Mouse (Mus musculus) limb, embryonic 14.5 days (tissue): Measurements from ENCODE around the gene Pcbp1. TPM values are rescaled to one million over a fixed set of nuclear protein-coding genes. Genes with fewer than 3 reads are reported as not detected.
"Not testable (repeated sequence)": the region's sequence is repeated elsewhere in the genome, so short reads cannot be mapped to it uniquely, and the experiment has no call there.

Experiments
- ATAC-seq: fragments of 200-750 bp; cut with Nextera tagmentation; 2 replicates; pipeline ENCODE4 v1.8.0; 2017; ENCODE audit warnings: low read depth, moderate number of reproducible peaks, moderate TSS enrichment; ENCODE audit not compliant: low FRiP score
- DNase-seq: peaks from one replicate; pipeline ENCODE4 v3.0.0-alpha.2; 2015; ENCODE audit warnings: low spot score
- H3K27ac ChIP-seq: fragments of 300-500 bp; sonication (generic); replicated peaks from 2 replicates; pipeline ENCODE4 v1.5.1; 2014; ENCODE audit warnings: low read depth, mild to moderate bottlenecking, low read length, moderate library complexity, mixed read lengths
- H3K27me3 ChIP-seq: fragments of 300-500 bp; sonication (generic); 2 replicates; pipeline ENCODE4 v1.6.1; 2014; ENCODE audit warnings: low read length, mixed read lengths; ENCODE audit not compliant: control insufficient read depth, insufficient read depth
- H3K36me3 ChIP-seq: fragments of 300-500 bp; sonication (generic); 2 replicates; pipeline ENCODE4 v1.6.1; 2014; ENCODE audit warnings: mild to moderate bottlenecking, low read length, moderate library complexity, mixed read lengths; ENCODE audit not compliant: control insufficient read depth, insufficient read depth
- H3K4me1 ChIP-seq: fragments of 300-500 bp; sonication (generic); 2 replicates; pipeline ENCODE4 v1.6.1; 2014; ENCODE audit warnings: antibody characterized with exemption, low read length, mixed read lengths; ENCODE audit not compliant: control insufficient read depth, insufficient read depth
- H3K4me2 ChIP-seq: fragments of 300-500 bp; sonication (generic); replicated peaks from 2 replicates; pipeline ENCODE4 v1.6.1; 2014; ENCODE audit warnings: low read depth, mild to moderate bottlenecking, low read length, moderate library complexity; ENCODE audit not compliant: severe bottlenecking
- H3K4me3 ChIP-seq: fragments of 300-500 bp; sonication (generic); replicated peaks from 2 replicates; pipeline ENCODE4 v1.5.1; 2014; ENCODE audit warnings: low read length
- H3K9ac ChIP-seq: fragments of 300-500 bp; sonication (generic); 2 replicates; pipeline ENCODE4 v1.6.1; 2014; ENCODE audit warnings: mild to moderate bottlenecking, low read depth, low read length, moderate library complexity; ENCODE audit not compliant: severe bottlenecking
- H3K9me3 ChIP-seq: fragments of 300-500 bp; sonication (generic); 2 replicates; pipeline ENCODE4 v1.6.1; 2016; ENCODE audit warnings: low read length; ENCODE audit not compliant: control insufficient read depth
- POLR2A ChIP-seq: fragments of 200-500 bp; IDR thresholded peaks from 2 replicates; pipeline ENCODE4 v1.8.0; 2012; ENCODE audit warnings: inconsistent platforms, mild to moderate bottlenecking, moderate library complexity, borderline replicate concordance; ENCODE audit not compliant: insufficient read depth, insufficient read length; ENCODE audit errors: extremely low read depth
- WGBS: fragments of 180-500 bp; shearing (Covaris S2); extraction: QIAGEN DNeasy Blood & Tissue Kit; methylation state at CpG from one replicate; pipeline ENCODE4 v1.1.7; 2014; 5-methylcytosine and 5-hydroxymethylcytosine counted together
- polyA plus RNA-seq, 2 experiments: library from polyadenylated mRNA; depleted of rRNA in 1 of 2; stranded (reverse) in 1 of 2; unstranded in 1 of 2; fragments of >200 nt; fragmentation: Nextera tagmentation in 1 of 2; extraction: Ambion mirVana in 1 of 2; gene quantifications; 2 replicates each; pipeline versions ENCODE4 v1.2.1 to v1.2.3; 2012 to 2014

Pcbp1 gene
- polyA plus RNA-seq, 2 experiments, result 333 to 445 TPM

- no peak overlapping the region for H3K4me2 ChIP-seq
- H3K27me3 ChIP-seq, result no peaks in the 10 kb centered on the region
- H3K9ac ChIP-seq, result no peak overlapping the region
- no peaks in the 10 kb centered on the region for H3K36me3 ChIP-seq
- DNase-seq, result no peak
- H3K9me3 ChIP-seq, result no peaks in the 10 kb centered on the region
- WGBS, result 49% methylated on average over 13 of the region's 13 CpGs
- H3K4me1 ChIP-seq, result peaks cover 18% of the 10 kb centered on the region
- TF ChIP-seq POLR2A, result no peak
- ATAC-seq, result no peak; the same call in 1 of the 2 replicates
- peak overlapping the region; percentile 38; the same call in 1 of the 2 replicates for H3K27ac ChIP-seq
- H3K4me3 ChIP-seq, result no peak overlapping the region
Measured at GRCm38 (mm10) chr6:86493469-86494263, 32.5 kb downstream of the Pcbp1 start.

DNA sequence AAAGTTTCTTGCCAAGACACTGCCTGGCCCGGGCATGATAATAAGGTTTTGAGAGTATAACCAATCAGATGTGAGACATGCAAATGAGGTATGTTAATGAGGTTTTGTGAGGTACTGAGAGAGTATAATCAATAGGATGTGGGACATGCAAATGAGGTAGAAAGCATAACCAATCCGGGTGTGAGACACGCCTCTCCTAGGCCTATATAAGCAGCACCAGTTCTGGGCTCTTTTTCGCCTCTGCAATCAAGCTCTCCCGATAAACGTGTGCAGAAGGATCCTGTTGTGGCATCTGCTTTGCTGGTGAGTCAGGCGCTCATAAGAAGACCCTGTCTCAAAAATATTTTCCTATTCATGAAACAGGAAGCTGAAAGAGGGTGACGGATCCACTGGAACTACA is 35.7 kb downstream of the Pcbp1 start:
- not testable (repeated sequence) for H3K4me3 ChIP-seq, H3K9ac ChIP-seq, H3K9me3 ChIP-seq, H3K27ac ChIP-seq, H3K4me2 ChIP-seq, DNase-seq, H3K27me3 ChIP-seq, H3K36me3 ChIP-seq, ATAC-seq
- WGBS, result 90% methylated on average over 8 of the region's 8 CpGs
- peaks cover 16% of the 10 kb centered on the region for H3K4me1 ChIP-seq

DNA sequence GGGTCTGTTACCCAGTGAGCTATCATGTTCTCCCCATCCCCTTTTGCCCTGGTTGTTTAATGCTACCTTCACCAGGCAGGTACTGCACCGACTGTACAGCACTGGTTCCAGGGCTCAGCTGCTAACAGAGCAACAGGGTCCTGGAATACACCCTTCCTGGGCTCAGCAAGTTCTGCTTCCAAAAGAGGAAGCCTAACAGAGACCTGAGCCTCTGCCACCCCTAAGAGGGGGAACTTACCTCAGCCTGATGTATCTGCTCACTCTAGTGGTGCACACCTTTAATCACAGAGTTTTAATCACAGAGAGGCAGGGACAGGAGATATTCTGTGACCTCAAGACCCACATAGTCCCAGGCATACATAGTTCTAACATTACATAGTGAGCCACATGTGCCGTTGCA is 36.2 kb downstream of the Pcbp1 start:
- Histone ChIP-seq H3K4me2 (no peak overlapping the region), H3K27me3 (no peaks in the 10 kb centered on the region), H3K4me1 (peaks cover 16% of the 10 kb centered on the region), H3K36me3 (no peaks in the 10 kb centered on the region), H3K9ac (no peak overlapping the region), H3K4me3 (no peak overlapping the region), H3K9me3 (no peaks in the 10 kb centered on the region), H3K27ac (no peak overlapping the region)
- 94% methylated on average over 2 of the region's 2 CpGs for WGBS
- TF ChIP-seq POLR2A, result no peak
- DNase-seq, result no peak
- no peak for ATAC-seq

DNA sequence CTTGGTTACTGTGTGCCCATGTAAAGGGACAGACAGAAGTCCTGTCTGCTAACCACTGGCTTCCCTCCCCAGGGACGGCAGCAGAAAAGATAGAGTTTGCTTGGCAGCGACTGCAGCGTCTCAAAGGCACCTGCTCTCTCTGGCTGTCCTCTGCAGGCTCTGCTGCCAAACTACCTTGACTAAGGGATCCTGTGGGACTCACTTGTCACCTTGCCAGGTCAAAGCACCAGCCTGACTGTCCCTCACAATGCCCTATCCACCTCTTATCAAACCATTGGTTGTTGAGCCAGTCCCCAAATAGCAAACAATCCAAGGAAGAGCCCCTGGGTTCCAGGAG is 38.0 kb downstream of the Pcbp1 start:
- H3K4me3 ChIP-seq, result no peak overlapping the region
- no peak for ATAC-seq
- no peaks in the 10 kb centered on the region for H3K27me3 ChIP-seq
- H3K27ac ChIP-seq, result peak overlapping the region; percentile 93
- WGBS, result 44% methylated on average over 3 of the region's 3 CpGs
- peaks cover 14% of the 10 kb centered on the region for H3K4me1 ChIP-seq
- no peaks in the 10 kb centered on the region for H3K9me3 ChIP-seq
- H3K4me2 ChIP-seq, result no peak overlapping the region
- peak overlapping the region; percentile 53; the same call in 1 of the 2 replicates for H3K9ac ChIP-seq
- no peak for DNase-seq
- no peaks in the 10 kb centered on the region for H3K36me3 ChIP-seq
- no peak for TF ChIP-seq POLR2A

DNA sequence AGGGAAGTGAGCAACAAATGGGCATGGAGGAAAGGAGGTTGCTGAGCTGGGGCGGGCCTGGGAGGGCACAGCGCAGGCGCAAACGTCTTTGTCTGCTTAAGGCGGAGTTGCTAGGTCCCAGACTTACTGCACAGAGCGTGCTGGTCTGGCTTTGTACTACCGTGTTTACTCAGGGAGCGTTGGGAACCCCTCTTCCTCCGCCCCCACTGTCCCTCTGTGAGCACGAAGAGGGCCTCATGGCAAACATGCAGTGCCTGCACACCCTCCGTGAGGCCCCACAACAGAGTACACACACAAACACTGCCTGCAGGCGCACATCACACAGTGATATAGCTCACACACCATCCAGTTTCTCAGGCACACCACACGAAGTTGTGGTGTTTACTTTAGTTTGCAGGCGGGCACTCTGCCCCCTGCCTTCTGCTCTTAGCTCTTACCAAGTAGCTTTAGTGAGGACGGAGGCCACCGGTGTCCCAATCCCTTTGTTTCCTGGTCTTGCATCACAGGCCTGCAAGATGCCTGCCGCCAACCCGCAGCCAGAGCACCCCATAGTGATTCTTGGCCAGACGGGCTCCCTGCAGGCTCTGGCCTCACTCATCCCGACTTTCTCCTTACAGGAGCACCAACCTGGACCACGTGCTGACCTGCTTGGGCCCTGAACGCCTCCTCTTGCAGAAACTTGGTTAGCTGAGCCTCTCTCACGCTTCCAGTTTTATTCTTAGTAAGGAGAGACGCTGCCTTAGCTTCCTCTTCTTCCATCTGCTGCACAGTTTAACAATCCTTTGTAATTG is 38.6 kb downstream of the Pcbp1 start:
- no peaks in the 10 kb centered on the region for H3K27me3 ChIP-seq
- 11% methylated on average over 24 of the region's 24 CpGs for WGBS
- peaks cover 14% of the 10 kb centered on the region for H3K4me1 ChIP-seq
- DNase-seq, result peak; percentile 84
- peak; percentile 76; the same call in 1 of the 2 replicates for TF ChIP-seq POLR2A
- H3K4me3 ChIP-seq, result peak overlapping the region; percentile 4
- H3K4me2 ChIP-seq, result peak overlapping the region; percentile 33; the same call in 1 of the 2 replicates
- H3K36me3 ChIP-seq, result no peaks in the 10 kb centered on the region
- peak; percentile 89 for ATAC-seq
- H3K9me3 ChIP-seq, result no peaks in the 10 kb centered on the region
- H3K27ac ChIP-seq, result peak overlapping the region; percentile 93
- H3K9ac ChIP-seq, result peak overlapping the region; percentile 53
